Mouse (Mus musculus) hindbrain, embryonic 14.5 days (tissue): Measurements from ENCODE around the gene Eml2. TPM values are rescaled to one million over a fixed set of nuclear protein-coding genes. Genes with fewer than 3 reads are reported as not detected.

ENCODE experiments used
- ATAC-seq: fragments of 200-750 bp; cut with Nextera tagmentation; 2 replicates; pipeline ENCODE4 v1.8.0; 2017; ENCODE audit warnings: moderate number of reproducible peaks, mild to moderate bottlenecking, moderate TSS enrichment, moderate library complexity; ENCODE audit not compliant: low FRiP score
- DNase-seq: peaks from one replicate; pipeline ENCODE4 v3.0.0-alpha.2; 2015; ENCODE audit warnings: low spot score
- H3K27ac ChIP-seq: fragments of 300-500 bp; sonication (generic); 2 replicates; pipeline ENCODE4 v1.5.1; 2014; ENCODE audit warnings: mild to moderate bottlenecking, moderate library complexity
- H3K27me3 ChIP-seq: fragments of 300-500 bp; sonication (generic); 2 replicates; pipeline ENCODE4 v1.6.1; 2014; ENCODE audit warnings: mild to moderate bottlenecking, low read length, mixed read lengths; ENCODE audit not compliant: control insufficient read depth, insufficient read depth
- H3K36me3 ChIP-seq: fragments of 300-500 bp; sonication (generic); replicated peaks from 2 replicates; pipeline ENCODE4 v1.6.1; 2014; ENCODE audit not compliant: control insufficient read depth, insufficient read depth
- H3K4me1 ChIP-seq: fragments of 300-500 bp; sonication (generic); replicated peaks from 2 replicates; pipeline ENCODE4 v1.6.1; 2014; ENCODE audit warnings: antibody characterized with exemption, low read length, mixed read lengths; ENCODE audit not compliant: control insufficient read depth, insufficient read depth
- H3K4me2 ChIP-seq: fragments of 300-500 bp; sonication (generic); replicated peaks from 2 replicates; pipeline ENCODE4 v1.6.1; 2014; ENCODE audit warnings: mild to moderate bottlenecking, moderate library complexity
- H3K4me3 ChIP-seq: fragments of 300-500 bp; sonication (generic); replicated peaks from 2 replicates; pipeline ENCODE4 v1.5.1; 2014; ENCODE audit warnings: mild to moderate bottlenecking, low read length
- H3K9ac ChIP-seq: fragments of 300-500 bp; sonication (generic); 2 replicates; pipeline ENCODE4 v1.6.1; 2014
- H3K9me3 ChIP-seq: fragments of 300-500 bp; sonication (generic); 2 replicates; pipeline ENCODE4 v1.6.1; 2016; ENCODE audit warnings: low read length; ENCODE audit not compliant: control insufficient read depth
- WGBS: fragments of 180-500 bp; shearing (Covaris S2); extraction: QIAGEN DNeasy Blood & Tissue Kit; methylation state at CpG from one replicate; pipeline ENCODE4 v1.1.7; 2014; 5-methylcytosine and 5-hydroxymethylcytosine counted together
- polyA plus RNA-seq: library from polyadenylated mRNA; unstranded; fragments of >200 nt; fragmentation: Nextera tagmentation; extraction: Ambion mirVana; gene quantifications from 2 replicates; pipeline ENCODE4 v1.2.1, GENCODE M21; 2014

The Eml2 gene
- polyA plus RNA-seq, 1 experiment from 2014 or later: 3.6 TPM

- Histone ChIP-seq H3K4me3 (no peak overlapping the region), H3K4me1 (no peaks in the 10 kb centered on the region), H3K36me3 (peaks cover 26% of the 10 kb centered on the region), H3K9ac (no peak overlapping the region), H3K4me2 (no peak overlapping the region), H3K9me3 (no peaks in the 10 kb centered on the region), H3K27me3 (0 out of 2 replicates have a peak, but pooled peaks cover 3% of the 10 kb centered on the region), H3K27ac (no peak overlapping the region)
- DNase-seq (no peak), ATAC-seq (no peak)
- 78% methylated on average over 13 of the region's 13 CpGs for WGBS
Observed at GRCm38 (mm10) chr7:19208201-19208910, 32.1 kb downstream of the Eml2 start.

GRCm38 (mm10) chr7:19208944-19209472 is 32.8 kb downstream of the Eml2 start:
- no peak overlapping the region for H3K4me3 ChIP-seq
- no peaks in the 10 kb centered on the region for H3K9me3 ChIP-seq
- 51% methylated on average over 7 of the region's 7 CpGs for WGBS
- peak; percentile 82 for DNase-seq
- H3K36me3 ChIP-seq: peaks cover 21% of the 10 kb centered on the region
- H3K27ac ChIP-seq: no peak overlapping the region
- H3K4me2 ChIP-seq: no peak overlapping the region
- no peak overlapping the region for H3K9ac ChIP-seq
- ATAC-seq: no peak
- H3K4me1 ChIP-seq: no peaks in the 10 kb centered on the region
- peaks cover 6% of the 10 kb centered on the region; the same call in 1 of the 2 replicates for H3K27me3 ChIP-seq

- H3K36me3 ChIP-seq: peaks cover 16% of the 10 kb centered on the region
- 85% methylated on average over 4 of the region's 4 CpGs for WGBS
- no peak overlapping the region for H3K4me3 ChIP-seq
- H3K9ac ChIP-seq: no peak overlapping the region
- no peak overlapping the region for H3K4me2 ChIP-seq
- H3K4me1 ChIP-seq: no peaks in the 10 kb centered on the region
- H3K27ac ChIP-seq: no peak overlapping the region
- DNase-seq (no peak), ATAC-seq (no peak)
- peaks cover 7% of the 10 kb centered on the region; the same call in 1 of the 2 replicates for H3K27me3 ChIP-seq
- H3K9me3 ChIP-seq: no peaks in the 10 kb centered on the region
Observed at GRCm38 (mm10) chr7:19209494-19209893, 33.3 kb downstream of the Eml2 start.

- peaks cover 11% of the 10 kb centered on the region for H3K36me3 ChIP-seq
- DNase-seq (no peak), ATAC-seq (no peak)
- no peaks in the 10 kb centered on the region for H3K9me3 ChIP-seq
- no peak overlapping the region for H3K4me2 ChIP-seq
- H3K9ac ChIP-seq: no peak overlapping the region
- H3K27me3 ChIP-seq: peaks cover 7% of the 10 kb centered on the region; the same call in 1 of the 2 replicates
- WGBS: 89% methylated on average over 5 of the region's 5 CpGs
- no peak overlapping the region for H3K4me3 ChIP-seq
- H3K4me1 ChIP-seq: no peaks in the 10 kb centered on the region
- no peak overlapping the region for H3K27ac ChIP-seq
Observed at GRCm38 (mm10) chr7:19210010-19210409, 33.8 kb downstream of the Eml2 start.

GRCm38 (mm10) chr7:19211041-19211675 is 34.9 kb downstream of the Eml2 start:
- H3K4me2 ChIP-seq: no peak overlapping the region
- peaks cover 7% of the 10 kb centered on the region; the same call in 1 of the 2 replicates for H3K27me3 ChIP-seq
- 55% methylated on average over 5 of the region's 5 CpGs for WGBS
- H3K9me3 ChIP-seq: no peaks in the 10 kb centered on the region
- H3K4me1 ChIP-seq: 0 out of 2 replicates have a peak, but pooled peaks cover 3% of the 10 kb centered on the region
- ATAC-seq: no peak
- no peak overlapping the region for H3K4me3 ChIP-seq
- DNase-seq: no peak
- H3K9ac ChIP-seq: no peak overlapping the region
- H3K27ac ChIP-seq: no peak overlapping the region
- no peaks in the 10 kb centered on the region; the same call in 1 of the 2 replicates for H3K36me3 ChIP-seq

GRCm38 (mm10) chr7:19211996-19212755 is 36.0 kb downstream of the Eml2 start, which contains the start of gene Gpr4:
Gpr4 (plus strand) TSS chr7:19212538.
- 0 out of 2 replicates have a peak, but pooled peaks cover 3% of the 10 kb centered on the region for H3K4me1 ChIP-seq

GRCm38 (mm10) chr7:19213385-19213784 is 37.2 kb downstream of the Eml2 start:
- ATAC-seq: no peak
- no peaks in the 10 kb centered on the region for H3K9me3 ChIP-seq
- H3K9ac ChIP-seq: no peak overlapping the region
- 80% methylated on average over 2 of the region's 2 CpGs for WGBS
- DNase-seq: no peak
- H3K27ac ChIP-seq: no peak overlapping the region
- H3K27me3 ChIP-seq: peaks cover 7% of the 10 kb centered on the region; the same call in 1 of the 2 replicates
- no peak overlapping the region for H3K4me3 ChIP-seq
- H3K4me2 ChIP-seq: peak overlapping the region; percentile 69; the same call in 1 of the 2 replicates
- no peaks in the 10 kb centered on the region for H3K36me3 ChIP-seq
- 0 out of 2 replicates have a peak, but pooled peaks cover 3% of the 10 kb centered on the region for H3K4me1 ChIP-seq

More at GRCm38 (mm10) chr7:19211996-19212755, 36.0 kb downstream of the Eml2 start, which contains the start of gene Gpr4:
- Histone ChIP-seq H3K27me3 (peaks cover 7% of the 10 kb centered on the region; the same call in 1 of the 2 replicates), H3K27ac (no peak within 1 kb of the TSS), H3K4me3 (peak within 1 kb of the TSS; percentile 40), H3K9ac (peak within 1 kb of the TSS; percentile 44), H3K9me3 (no peaks in the 10 kb centered on the region), H3K36me3 (no peaks in the 10 kb centered on the region), H3K4me2 (peak within 1 kb of the TSS; percentile 69)
- ATAC-seq (peak; percentile 71), DNase-seq (peak; percentile 27)
- 2% methylated on average over 29 of the region's 30 CpGs for WGBS

- H3K4me3 ChIP-seq: no peak overlapping the region
- ATAC-seq: no peak
- H3K9me3 ChIP-seq: no peaks in the 10 kb centered on the region
- 0 out of 2 replicates have a peak, but pooled peaks cover 3% of the 10 kb centered on the region for H3K4me1 ChIP-seq
- H3K36me3 ChIP-seq: no peaks in the 10 kb centered on the region
- no peak overlapping the region for H3K9ac ChIP-seq
- H3K4me2 ChIP-seq: no peak overlapping the region
- peaks cover 7% of the 10 kb centered on the region; the same call in 1 of the 2 replicates for H3K27me3 ChIP-seq
- H3K27ac ChIP-seq: no peak overlapping the region
- 78% methylated on average over 7 of the region's 7 CpGs for WGBS
- DNase-seq: no peak
Observed at GRCm38 (mm10) chr7:19214369-19214768, 38.1 kb downstream of the Eml2 start.
